Mouse (Mus musculus) gastrocnemius, postnatal 14 days (tissue): ENCODE measurements around the gene Gabbr2. TPM values are rescaled to one million over a fixed set of nuclear protein-coding genes. Genes with fewer than 3 reads are reported as not detected.

ENCODE experiments used
- DNase-seq: peaks from one replicate; pipeline ENCODE4 v3.0.0; 2021; ENCODE audit warnings: mixed read lengths
- intact Hi-C: fragments of 180-260 bp; cut with DNase I; formaldehyde crosslinking; loops from one replicate; pipeline ENCODE4 v1.15.1; 2025; ENCODE audit warnings: low total_unique reads
- total RNA-seq, 2 experiments: library from RNA; stranded (reverse); gene quantifications; 2 replicates each; pipeline ENCODE4 v1.2.3; 2021

Gene Gabbr2
- total RNA-seq, 2 experiments from 2014 or later = 0.14 to 0.20 TPM

DNA sequence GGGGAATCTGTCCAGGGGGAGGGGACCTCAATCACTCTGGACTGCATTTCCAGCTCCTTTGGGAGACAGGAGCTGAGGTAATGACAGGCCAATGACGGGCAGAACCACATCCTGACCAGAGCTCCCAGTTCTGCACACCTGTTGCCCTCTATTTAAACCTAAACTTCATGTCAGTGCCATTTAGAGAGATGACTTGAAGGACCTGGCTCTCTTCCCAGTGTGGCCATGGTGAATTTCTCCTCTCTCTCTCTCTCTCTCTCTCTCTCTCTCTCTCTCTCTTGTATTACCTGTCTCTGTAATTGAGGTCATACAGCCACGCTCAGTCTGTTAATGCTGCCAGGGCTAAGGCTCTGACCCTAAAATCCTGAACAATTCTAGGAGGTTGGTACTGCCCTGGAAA is 58.1 kb downstream of the Gabbr2 start:
- intact Hi-C loops = no loop called here
- no peak for DNase-seq

DNA sequence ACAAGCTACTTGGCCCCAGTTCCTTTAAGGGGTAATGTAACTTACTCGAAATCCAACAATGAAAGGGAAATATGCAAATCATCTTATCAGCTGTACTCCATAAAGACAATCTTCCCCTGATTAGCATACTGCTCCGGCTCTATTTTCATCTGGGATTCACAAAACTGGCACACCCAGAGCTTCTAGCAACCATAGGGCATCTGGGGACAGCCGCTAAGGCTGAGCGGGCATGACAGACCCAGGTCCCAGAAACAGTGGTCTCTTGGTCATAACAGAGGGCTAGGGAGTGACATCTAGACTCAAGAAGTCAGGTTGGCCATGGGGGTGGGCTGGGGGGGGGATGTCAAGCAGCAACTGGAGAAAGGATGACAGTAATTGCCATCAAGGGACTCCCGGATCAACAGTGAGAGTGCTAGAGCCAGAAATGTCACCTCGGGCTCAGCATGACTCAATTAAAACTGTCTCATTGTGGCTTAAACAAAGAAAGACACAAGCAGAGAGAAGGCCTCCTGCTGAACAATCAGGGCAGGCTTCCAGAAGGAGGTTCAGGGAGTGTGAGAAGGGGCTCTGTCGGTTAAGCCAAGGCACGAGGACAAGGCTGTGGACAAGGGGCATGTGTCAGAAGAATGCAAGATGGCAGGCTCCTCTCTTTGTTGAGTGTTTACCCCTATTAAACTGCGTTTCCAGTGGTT is 59.8 kb downstream of the Gabbr2 start:
- no peak for DNase-seq
- intact Hi-C loops = no loop called here

DNA sequence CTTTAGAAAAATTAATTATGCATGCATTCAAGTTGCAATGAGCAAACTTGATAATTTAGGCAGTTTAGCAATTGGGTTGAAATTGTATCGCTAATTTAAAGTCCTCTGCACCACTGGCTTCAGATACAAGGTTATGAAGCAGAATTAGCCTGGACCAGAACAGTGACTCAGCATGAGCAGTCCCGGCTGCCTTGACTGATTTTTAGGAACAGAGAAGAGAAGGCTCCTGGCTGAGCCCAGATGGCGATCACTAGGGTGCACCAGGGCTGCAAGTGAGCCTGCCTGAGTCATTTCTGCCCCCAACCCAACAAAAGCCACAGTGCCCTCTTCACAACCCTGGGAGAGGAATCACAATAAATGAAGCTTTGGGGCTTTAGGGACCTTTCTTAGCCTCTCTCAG is 63.6 kb downstream of the Gabbr2 start:
- intact Hi-C loops = no loop called here
- DNase-seq = no peak

DNA sequence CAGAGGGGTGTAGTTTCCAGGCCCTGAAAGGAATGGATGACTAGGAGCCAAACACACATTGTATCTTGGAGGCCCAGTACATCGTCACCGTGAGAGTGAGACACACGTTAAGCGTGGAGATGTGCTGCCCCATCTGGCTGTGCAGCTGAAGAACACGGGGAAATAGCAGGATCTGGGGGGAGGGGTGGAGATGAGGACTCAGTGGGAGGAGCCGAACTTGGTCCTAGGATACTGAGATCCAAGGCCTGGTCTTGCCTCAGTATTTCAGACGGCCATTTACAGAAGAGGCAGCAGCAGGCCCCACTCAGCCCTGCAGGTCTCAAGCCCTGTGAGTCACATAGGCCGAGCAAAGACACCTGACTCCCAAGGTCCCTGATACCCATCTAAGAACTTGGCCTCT is 72.5 kb downstream of the Gabbr2 start:
- no peak for DNase-seq
- intact Hi-C loops = no loop called here

DNA sequence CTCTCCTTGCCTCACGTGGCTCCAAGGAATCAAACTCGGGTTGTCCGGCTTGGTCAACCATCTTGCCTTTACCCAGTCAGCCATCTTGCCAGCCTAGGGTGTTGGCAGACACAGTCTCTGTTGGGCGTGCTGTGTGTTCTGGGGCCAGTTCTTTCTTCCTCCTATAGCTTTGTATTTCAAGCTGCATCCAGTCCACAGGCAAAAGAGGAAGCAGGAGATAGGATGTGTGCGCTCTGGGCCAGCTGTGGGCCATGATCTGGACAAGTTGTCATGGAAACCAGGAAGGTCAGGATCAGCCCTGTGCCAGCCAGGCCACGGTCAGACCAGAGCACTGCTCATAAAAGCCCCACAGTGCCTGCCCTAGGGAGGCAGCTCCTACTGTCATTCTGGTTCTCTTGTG is 74.9 kb downstream of the Gabbr2 start:
- DNase-seq = no peak
- intact Hi-C loops = no loop called here

DNA sequence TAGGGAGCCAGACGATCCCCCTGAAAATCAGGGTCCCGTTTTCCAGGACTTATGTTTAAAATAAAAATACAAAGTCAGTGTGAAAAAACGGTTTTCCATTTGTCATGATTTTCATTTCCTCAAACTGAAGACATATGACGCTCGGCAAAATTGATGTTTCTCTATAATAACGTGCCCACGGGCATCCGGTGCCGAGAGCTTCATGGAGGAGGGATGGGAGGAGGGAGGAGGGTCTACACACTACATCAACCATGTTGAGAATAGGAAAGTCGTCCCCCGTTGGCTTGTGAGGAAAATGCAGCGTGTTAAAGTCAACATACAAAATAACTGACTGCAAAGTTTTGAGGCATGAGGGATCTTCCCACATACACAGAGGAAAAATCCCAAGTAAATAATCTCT is 75.7 kb downstream of the Gabbr2 start:
- no peak for DNase-seq
- intact Hi-C loops = no loop called here

DNA sequence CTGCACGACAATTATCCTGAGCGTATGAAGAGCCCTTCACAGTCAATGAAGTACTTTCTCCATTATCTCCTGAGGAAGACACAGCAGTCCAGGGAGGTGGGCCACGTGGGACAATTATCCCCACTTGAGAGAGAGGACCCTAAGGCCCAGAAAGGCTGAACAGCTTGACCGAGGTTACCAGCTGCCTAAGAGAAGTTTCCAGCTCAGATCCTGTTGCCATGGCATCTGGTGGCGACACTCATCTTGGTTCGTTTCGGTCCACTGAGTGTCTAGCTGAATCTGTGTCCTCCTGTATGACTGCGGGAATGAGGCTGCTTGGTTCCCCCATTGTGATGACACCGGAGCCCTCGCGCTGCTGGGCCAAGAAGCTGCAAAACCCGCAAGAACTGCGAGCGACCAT is 76.2 kb downstream of the Gabbr2 start:
- intact Hi-C loops = no loop called here
- DNase-seq = no peak

DNA sequence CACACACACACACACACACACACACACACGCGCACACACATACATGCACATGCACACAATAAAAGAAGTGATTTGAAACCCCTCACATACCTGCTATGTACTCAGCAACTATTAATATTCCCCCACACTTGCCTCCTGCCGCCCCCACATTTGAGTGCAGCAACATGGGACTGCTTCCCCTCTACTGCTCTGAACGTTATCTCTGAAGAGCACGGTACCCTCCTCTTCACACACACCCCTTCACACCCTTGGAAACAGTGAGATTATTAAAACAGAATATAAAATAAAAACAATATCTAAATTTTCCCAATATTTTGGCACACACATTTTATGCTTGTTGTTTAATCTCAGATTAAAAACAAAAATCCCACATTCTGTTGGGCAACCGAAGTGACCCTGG is 77.1 kb downstream of the Gabbr2 start:
- DNase-seq = no peak
- intact Hi-C loops = no loop called here

DNA sequence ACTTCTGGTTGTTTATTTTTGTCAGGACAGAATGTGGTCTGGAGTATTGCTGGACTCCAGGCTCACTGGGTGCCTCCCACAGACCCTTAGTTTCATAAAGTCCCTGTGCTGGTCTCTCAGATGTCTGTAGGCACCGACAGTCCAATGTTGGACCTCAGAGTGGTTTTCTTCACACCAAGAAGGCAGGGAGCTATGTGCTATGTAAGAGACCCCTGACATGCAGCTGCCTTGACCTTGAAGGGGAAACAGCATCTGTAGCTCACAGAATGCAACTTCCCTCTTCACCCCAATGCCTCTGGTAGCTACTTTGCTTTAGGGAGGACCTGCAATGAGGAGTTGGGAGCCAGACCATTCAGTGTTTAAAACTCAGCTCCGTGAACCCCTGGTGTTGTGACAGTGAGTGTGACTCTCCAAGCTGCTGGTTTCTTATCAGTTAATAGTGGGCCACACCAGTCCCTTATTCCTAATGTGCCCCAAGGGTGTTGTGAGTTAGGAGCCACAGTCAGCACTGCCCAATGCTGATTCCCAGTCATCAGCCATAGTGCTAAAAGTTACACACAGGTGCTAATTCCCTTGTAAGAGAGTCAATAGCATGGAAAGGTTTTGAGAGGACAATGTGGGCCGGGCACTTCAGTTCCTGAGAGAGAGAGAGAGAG is 85.5 kb downstream of the Gabbr2 start:
- no peak for DNase-seq
- intact Hi-C loops = no loop called here

DNA sequence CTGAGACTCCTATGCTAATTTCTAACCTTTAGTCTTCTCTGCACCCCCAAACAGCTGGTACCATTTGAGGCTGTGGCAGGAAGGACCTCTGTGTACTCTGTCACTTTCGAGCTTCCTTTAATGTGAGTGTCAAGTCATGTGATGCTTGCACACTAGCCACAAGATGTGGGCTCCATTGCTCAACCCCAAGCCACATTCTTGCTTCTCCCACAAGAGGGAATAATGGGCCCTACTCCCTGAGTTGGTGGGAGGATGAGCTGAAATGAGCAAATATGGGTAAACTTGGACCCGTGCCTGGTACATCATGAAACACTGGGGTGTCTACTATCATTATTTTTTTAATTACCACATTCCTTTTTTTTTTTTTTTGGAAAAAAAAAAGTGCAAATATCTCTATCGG is 86.5 kb downstream of the Gabbr2 start:
- intact Hi-C loops = no loop called here
- no peak for DNase-seq

DNA sequence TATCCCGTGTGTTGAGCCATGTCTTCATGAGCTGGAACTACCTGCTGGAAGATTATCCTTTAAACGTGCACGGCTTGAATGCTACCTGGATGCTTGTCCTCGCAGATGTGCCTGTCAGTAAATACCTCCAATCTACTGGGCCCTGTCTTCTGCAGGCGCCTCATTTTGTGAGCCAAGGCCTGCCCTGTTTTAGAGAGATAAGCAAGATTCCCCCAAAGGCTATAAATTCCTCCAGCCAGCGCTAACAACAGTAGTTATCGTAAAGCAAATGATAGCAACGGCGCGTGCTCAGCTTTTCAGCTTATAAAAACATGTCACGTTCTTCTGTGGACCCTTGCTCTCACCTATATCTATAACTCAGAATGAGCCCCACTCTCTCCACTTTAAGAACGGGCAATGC is 87.5 kb downstream of the Gabbr2 start:
- DNase-seq = no peak
- intact Hi-C loops = no loop called here

DNA sequence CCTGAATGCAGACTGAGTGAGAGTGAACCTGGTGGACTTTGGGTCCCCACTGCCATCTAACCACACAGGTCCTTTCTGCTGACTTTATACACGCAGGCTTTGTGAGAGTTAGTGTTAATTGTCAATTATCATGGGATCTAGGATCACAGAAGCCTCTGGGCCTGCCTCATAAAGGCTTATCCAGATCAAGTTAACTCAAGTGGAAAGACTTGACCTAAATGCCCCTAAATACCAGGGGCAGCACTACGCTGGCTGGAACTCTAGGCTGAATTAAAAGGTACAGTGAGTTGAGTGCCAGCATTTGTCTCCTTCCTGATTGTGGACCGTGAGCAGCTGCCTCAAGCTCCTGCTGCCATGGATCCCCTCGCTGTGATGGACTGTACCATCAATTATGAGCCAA is 93.1 kb downstream of the Gabbr2 start:
- no peak for DNase-seq
- intact Hi-C loops = no loop called here

DNA sequence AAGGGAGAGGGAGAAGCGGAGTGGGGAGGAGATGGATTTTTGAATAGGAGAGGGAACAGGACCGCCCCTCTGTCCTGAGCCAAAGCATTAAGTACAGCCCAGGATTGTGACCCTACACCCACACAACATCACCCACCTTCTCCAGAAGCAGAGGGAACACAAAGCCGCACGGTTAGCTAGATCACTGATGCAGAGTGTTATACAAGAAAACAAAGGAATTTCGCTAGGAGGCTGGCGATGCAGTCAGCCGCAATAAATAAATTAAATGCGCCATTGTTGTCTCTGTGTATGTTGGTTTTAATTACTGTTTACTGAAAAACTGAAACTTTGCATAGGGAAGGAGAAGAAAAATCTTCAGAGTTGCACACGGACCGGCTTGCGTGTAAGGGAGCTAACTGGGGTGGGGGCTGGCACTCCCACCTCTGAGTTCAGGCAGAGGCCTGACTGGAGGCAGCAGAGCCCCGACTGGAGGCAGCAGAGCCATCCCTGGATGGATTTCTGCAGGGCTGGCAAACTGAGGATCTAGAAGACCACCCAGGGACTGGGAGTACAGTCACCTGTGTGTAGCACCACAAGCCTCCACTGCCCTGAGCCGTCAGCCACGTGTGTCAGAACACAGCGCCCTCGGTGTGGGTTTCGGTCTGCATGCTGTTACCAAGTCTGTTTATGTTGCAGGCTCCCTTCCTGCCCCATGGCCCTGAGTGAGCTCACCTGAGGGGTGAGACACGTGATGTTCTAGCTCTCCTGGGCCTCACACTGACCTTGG is 93.9 kb downstream of the Gabbr2 start:
- DNase-seq = no peak
- intact Hi-C loops = no loop called here

DNA sequence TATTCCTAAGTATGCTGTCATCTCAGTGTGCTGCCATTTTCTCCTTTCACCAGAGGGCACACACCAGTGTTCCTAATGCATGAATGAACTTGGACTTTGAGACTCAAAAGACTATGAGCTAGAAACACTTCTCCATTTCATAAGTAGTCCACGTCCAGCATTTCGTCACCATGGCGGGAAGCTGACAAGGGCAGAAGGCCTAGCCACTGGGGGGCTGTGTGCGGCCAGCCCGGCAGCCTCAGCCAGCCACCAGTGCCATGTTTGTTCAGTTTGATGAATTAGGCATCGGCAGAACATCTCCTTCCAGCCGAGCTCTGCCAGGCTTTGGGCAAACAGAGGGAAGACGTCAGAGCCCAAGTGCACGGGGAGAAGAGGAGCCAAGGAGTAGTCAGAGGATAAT is 97.5 kb downstream of the Gabbr2 start:
- intact Hi-C loops = no loop called here
- no peak for DNase-seq

DNA sequence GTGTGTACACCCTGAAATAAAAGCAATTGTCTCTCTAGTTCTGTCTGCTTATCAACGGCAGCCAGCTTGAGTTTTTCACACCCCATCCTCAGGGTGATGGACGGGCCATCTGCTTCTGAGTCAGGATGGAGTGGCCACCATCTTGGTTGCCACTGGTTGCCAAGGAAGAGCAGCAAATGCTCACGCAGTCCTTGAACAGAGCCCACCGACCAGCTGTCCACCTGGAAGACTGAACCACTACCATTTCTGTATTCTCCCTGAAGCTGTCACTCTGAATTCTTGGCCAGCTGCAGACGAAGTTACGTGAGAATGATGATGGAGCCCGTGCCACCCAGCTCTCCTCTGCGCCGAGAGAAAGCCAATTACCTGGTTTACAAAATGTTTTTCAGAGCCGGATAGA is 102.5 kb downstream of the Gabbr2 start:
- DNase-seq = no peak
- intact Hi-C loops = no loop called here

DNA sequence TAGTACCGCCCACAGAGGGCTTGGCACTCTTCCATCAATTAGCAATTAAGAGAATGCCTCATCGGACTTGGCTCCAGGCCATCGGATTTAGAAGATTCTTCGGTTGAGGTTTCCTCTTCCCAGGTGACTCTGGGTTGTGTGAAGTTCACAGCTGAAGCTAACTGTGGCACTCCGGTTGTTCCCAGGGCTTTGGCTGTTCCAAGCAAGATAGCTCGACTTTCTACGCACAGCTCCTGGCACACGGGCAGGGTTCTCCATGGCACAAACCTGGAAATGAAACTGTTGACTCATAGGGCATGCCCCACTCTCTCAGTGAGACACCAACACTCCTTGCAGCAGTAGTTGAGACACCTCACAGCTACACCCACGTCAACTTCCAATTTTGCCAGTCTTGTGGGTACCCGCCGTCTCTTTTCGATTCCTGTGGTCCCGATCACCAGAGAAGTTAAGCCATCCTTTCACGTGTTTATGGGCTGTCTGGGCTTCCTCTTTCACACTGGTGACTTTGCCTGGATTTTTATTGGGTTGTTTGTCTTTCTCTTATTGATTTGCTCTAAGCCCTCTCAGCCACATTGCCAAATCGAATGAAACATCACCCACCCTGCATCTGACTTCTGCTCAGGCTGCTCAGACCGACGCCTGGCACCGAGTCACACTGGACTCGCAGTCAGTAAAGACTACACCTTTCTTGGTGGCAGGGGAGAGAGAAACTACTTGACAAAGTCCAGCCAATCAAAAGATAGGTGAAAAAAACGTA is 105.9 kb downstream of the Gabbr2 start:
- intact Hi-C loops = no loop called here
- DNase-seq = no peak

DNA sequence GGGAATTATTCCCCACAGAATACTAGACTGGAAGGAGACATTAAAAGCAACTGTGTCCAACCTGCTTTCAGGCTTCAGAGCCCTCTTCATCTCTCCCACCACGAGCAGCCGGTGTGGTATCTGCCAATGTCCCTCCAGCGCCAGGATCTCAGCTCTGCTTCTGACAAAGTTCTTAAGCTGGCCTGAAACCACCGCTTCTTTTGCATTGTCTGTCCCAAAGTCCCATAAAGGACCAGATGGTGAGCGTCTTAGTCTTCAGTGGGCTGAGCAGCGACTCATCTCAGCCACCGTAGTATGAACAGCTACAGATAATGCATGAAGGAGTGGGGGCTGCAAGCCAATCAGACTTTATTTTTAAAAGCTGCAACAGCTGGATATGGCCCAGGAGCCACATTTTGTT is 107.5 kb downstream of the Gabbr2 start:
- intact Hi-C loops = no loop called here
- DNase-seq = peak; percentile 14

DNA sequence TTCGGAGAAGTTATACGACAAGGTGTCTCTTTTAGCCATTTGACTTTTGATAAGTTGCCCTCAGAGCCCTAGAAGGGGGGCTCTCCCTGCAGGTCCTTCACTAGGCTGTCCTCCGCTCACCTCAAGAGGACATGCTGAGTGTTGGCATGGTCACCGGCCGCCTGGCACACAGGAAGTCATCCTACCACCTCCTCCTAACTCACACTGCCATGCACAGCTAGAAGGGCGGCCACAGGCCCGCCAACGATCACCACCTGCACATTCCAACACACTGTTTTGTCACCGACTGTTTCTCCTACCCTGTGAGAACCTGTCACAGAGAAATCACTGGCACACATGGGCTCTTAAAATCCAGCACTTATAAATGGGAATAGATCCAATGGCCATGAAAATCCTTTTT is 108.1 kb downstream of the Gabbr2 start:
- intact Hi-C loops = no loop called here
- DNase-seq = no peak

DNA sequence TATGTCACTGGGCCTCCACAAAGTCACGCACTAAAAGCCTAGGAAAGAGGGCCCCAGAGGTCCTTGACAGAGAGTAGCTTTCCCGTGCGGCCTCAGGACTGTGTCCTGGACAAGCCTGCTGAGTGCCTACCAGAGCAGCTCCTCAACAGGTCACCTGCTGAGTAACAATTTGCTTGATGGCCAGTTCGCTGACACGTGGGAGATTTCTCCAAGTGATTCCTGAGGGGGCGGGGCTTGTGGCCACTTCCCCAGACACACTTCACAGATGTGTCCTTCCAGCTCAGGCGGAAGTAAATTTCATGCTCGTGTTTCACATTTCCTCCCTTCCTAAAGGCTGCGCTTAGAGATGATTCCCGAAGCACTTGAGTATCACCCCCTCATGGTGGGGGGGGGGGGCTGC is 108.6 kb downstream of the Gabbr2 start:
- no peak for DNase-seq
- intact Hi-C loops = no loop called here

DNA sequence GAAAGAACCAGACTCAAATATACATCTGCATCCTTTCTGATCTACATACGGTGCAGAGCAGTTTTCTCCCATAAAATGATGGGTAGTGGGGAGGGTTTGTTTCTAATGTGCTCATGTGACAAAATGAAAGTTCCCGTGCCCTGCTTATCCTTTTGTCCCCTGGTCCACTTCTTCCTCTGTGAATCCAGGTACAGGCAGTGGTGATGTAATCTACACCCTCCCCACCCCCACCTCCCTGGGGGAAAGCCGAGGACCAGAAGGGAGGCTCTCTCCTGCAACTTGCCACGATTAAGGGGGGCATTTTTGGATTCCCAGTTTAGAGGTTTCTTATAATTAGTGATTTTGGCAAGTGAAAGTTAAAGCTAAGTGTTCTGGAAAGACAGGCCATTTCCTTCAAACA is 110.4 kb downstream of the Gabbr2 start:
- intact Hi-C loops = no loop called here
- no peak for DNase-seq
